Mouse (Mus musculus) stomach, postnatal 0 days (tissue): ENCODE data around the gene Frmd4b. TPM values are rescaled to one million over a fixed set of nuclear protein-coding genes. Genes with fewer than 3 reads are reported as not detected.

Source experiments
- ATAC-seq: fragments of 200-750 bp; cut with Nextera tagmentation; 2 replicates; pipeline ENCODE4 v1.8.0; 2017; ENCODE audit not compliant: low FRiP score, low TSS enrichment
- DNase-seq: peaks from one replicate; pipeline ENCODE4 v3.0.0-alpha.2; 2016; ENCODE audit warnings: low spot score
- H3K27ac ChIP-seq: fragments of 300-500 bp; sonication (generic); replicated peaks from 2 replicates; pipeline ENCODE4 v1.5.1; 2014; ENCODE audit warnings: mild to moderate bottlenecking, control low read depth
- H3K27me3 ChIP-seq: fragments of 300-500 bp; sonication (generic); 2 replicates; pipeline ENCODE4 v1.6.1; 2014; ENCODE audit warnings: low read length; ENCODE audit not compliant: control insufficient read depth, insufficient read depth
- H3K36me3 ChIP-seq: fragments of 300-500 bp; sonication (generic); 2 replicates; pipeline ENCODE4 v1.6.1; 2014; ENCODE audit warnings: low read length, mixed read lengths; ENCODE audit not compliant: control insufficient read depth, insufficient read depth
- H3K4me1 ChIP-seq: fragments of 300-500 bp; sonication (generic); replicated peaks from 2 replicates; pipeline ENCODE4 v1.6.1; 2014; ENCODE audit warnings: antibody characterized with exemption; ENCODE audit not compliant: control insufficient read depth, insufficient read depth
- H3K4me2 ChIP-seq: fragments of 300-500 bp; sonication (generic); replicated peaks from 2 replicates; pipeline ENCODE4 v1.6.1; 2014; ENCODE audit warnings: low read depth, mild to moderate bottlenecking, control low read depth, moderate library complexity
- H3K4me3 ChIP-seq: fragments of 300-500 bp; sonication (generic); 2 replicates; pipeline ENCODE4 v1.5.1; 2014; ENCODE audit warnings: low read depth, low read length, control low read depth
- H3K9ac ChIP-seq: fragments of 300-500 bp; sonication (generic); 2 replicates; pipeline ENCODE4 v1.6.1; 2014; ENCODE audit warnings: mild to moderate bottlenecking, low read length, control low read depth, mixed read lengths
- H3K9me3 ChIP-seq: fragments of 300-500 bp; sonication (generic); 2 replicates; pipeline ENCODE4 v1.6.1; 2016; ENCODE audit warnings: low read length; ENCODE audit not compliant: control insufficient read depth
- CTCF ChIP-seq: IDR thresholded peaks from 2 replicates; pipeline ENCODE4 v1.5.1; 2016; ENCODE audit warnings: antibody characterized with exemption, low read depth, mild to moderate bottlenecking, moderate library complexity
- EP300 ChIP-seq: optimal IDR thresholded peaks from 2 replicates; pipeline ENCODE3; 2016; ENCODE audit warnings: antibody characterized with exemption
- whole genome bisulfite sequencing: fragments of 180-500 bp; shearing (Covaris S2); extraction: QIAGEN DNeasy Blood & Tissue Kit; methylation state at CpG from one replicate; pipeline ENCODE4 v1.1.7; 2014; 5-methylcytosine and 5-hydroxymethylcytosine counted together
- polyA plus RNA-seq: library from polyadenylated mRNA; unstranded; fragments of >200 nt; fragmentation: Nextera tagmentation; extraction: Ambion mirVana; gene quantifications from 2 replicates; pipeline ENCODE4 v1.2.1, GENCODE M21; 2015

Frmd4b gene
- polyA plus RNA-seq, 1 experiment from 2014 or later, result 11.2 TPM

DNA sequence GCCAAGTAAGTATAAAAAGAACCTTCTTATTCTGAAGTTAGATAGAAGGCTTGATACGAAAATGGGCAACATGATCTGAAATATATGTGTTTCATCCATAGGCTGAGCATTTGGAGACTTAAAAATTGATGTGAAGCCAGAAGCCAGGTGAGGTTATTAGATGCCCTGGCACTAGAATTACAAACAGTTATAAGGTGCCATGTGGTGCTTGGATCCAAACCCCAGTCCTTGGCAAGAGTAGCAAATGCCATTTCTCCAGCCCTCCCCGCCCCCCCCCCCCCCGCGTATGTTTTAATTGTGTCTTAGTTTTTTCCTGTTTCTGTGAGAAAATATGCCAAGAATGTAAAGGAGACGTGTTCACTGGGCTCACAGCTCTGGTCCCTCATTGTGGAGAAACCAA lies 45.1 kb downstream of the Frmd4b start:
- H3K27ac ChIP-seq, result no peak overlapping the region
- DNase-seq, result no peak
- H3K4me1 ChIP-seq, result no peaks in the 10 kb centered on the region
- H3K27me3 ChIP-seq, result no peaks in the 10 kb centered on the region
- ATAC-seq, result no peak
- WGBS, result 76% methylated on average over 5 of the region's 5 CpGs
- TF ChIP-seq EP300, result no peak
- TF ChIP-seq CTCF, result no peak
- no peaks in the 10 kb centered on the region for H3K36me3 ChIP-seq
- H3K9me3 ChIP-seq, result no peaks in the 10 kb centered on the region
- no peak overlapping the region for H3K9ac ChIP-seq
- H3K4me2 ChIP-seq, result no peak overlapping the region
- no peak overlapping the region for H3K4me3 ChIP-seq

- TF ChIP-seq CTCF (no peak), EP300 (no peak)
- Histone ChIP-seq H3K4me1 (no peaks in the 10 kb centered on the region), H3K9ac (no peak overlapping the region), H3K4me2 (no peak overlapping the region), H3K36me3 (no peaks in the 10 kb centered on the region), H3K27me3 (no peaks in the 10 kb centered on the region), H3K27ac (no peak overlapping the region), H3K9me3 (no peaks in the 10 kb centered on the region), H3K4me3 (no peak overlapping the region)
- ATAC-seq, result no peak
- no peak for DNase-seq
- 21% methylated on average over 6 of the region's 6 CpGs for WGBS
Observed at GRCm38 (mm10) chr6:97568538-97568937, 48.8 kb downstream of the Frmd4b start.

DNA sequence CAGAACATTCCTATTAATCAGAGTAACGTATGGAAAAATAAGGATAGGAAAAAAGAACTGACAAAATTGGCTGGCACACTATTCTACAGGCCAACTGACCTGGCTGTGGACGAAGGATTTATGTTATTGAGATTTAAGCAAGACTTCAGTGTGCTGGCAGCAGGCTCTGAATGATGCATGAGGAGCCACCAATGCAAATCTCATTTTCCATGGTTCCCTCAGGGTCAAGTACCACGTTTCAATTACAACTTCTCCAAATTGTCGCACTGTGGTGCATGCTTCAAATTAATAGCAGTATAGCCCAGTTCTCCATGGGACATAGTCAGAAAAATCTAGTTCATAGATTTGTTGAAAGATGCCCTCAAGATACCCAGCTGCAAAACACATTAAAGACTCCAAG lies 50.6 kb downstream of the Frmd4b start:
- TF ChIP-seq CTCF, result no peak
- TF ChIP-seq EP300, result no peak
- Histone ChIP-seq H3K4me2 (no peak overlapping the region), H3K9me3 (no peaks in the 10 kb centered on the region), H3K27ac (no peak overlapping the region), H3K4me1 (no peaks in the 10 kb centered on the region), H3K9ac (no peak overlapping the region), H3K4me3 (no peak overlapping the region), H3K36me3 (no peaks in the 10 kb centered on the region), H3K27me3 (no peaks in the 10 kb centered on the region)
- no peak for ATAC-seq
- WGBS, result 76% methylated on average over 4 of the region's 4 CpGs
- no peak for DNase-seq

GRCm38 (mm10) chr6:97557147-97557546 lies 60.2 kb downstream of the Frmd4b start:
- 69% methylated on average over 8 of the region's 8 CpGs for WGBS
- TF ChIP-seq CTCF, result no peak
- no peak for TF ChIP-seq EP300
- ATAC-seq (no peak), DNase-seq (no peak)
- no peaks in the 10 kb centered on the region for H3K4me1 ChIP-seq
- no peaks in the 10 kb centered on the region for H3K9me3 ChIP-seq
- H3K4me2 ChIP-seq, result no peak overlapping the region
- no peaks in the 10 kb centered on the region for H3K27me3 ChIP-seq
- no peak overlapping the region for H3K4me3 ChIP-seq
- no peaks in the 10 kb centered on the region for H3K36me3 ChIP-seq
- no peak overlapping the region for H3K9ac ChIP-seq
- H3K27ac ChIP-seq, result no peak overlapping the region

DNA sequence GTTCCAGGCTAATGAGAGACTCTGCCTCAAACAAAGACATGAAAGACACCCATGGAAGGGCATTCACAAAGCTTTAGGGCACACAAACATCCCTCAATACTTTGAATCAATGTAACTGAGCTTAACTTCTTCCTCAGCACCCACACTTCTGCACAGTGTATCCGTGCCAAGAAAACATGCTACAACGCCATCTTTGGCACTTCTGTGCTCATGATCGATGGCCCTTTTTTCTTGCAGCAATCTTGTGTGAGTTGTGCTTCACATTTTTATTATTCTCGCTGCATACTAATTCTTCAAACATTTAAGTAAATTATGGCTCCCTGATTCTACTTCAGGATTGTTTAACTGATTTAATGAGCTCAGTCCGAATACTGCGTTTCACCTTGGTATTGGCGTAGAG lies 61.7 kb downstream of the Frmd4b start:
- H3K27ac ChIP-seq, result no peak overlapping the region
- WGBS, result 92% methylated on average over 7 of the region's 7 CpGs
- TF ChIP-seq CTCF, result no peak
- no peak for TF ChIP-seq EP300

GRCm38 (mm10) chr6:97553431-97553830 lies 63.9 kb downstream of the Frmd4b start:
- no peaks in the 10 kb centered on the region for H3K4me1 ChIP-seq
- DNase-seq (no peak), ATAC-seq (no peak)
- no peak overlapping the region for H3K9ac ChIP-seq
- no peaks in the 10 kb centered on the region for H3K9me3 ChIP-seq
- TF ChIP-seq EP300, result no peak
- no peak for TF ChIP-seq CTCF
- H3K4me3 ChIP-seq, result no peak overlapping the region
- no peaks in the 10 kb centered on the region for H3K27me3 ChIP-seq
- no peak overlapping the region for H3K4me2 ChIP-seq
- H3K27ac ChIP-seq, result no peak overlapping the region
- WGBS, result 44% methylated on average over 4 of the region's 4 CpGs
- no peaks in the 10 kb centered on the region for H3K36me3 ChIP-seq

More for the DNA sequence above, 61.7 kb downstream of the Frmd4b start:
- Histone ChIP-seq H3K36me3 (no peaks in the 10 kb centered on the region), H3K9me3 (no peaks in the 10 kb centered on the region), H3K9ac (no peak overlapping the region), H3K4me2 (no peak overlapping the region), H3K4me3 (no peak overlapping the region), H3K4me1 (no peaks in the 10 kb centered on the region), H3K27me3 (no peaks in the 10 kb centered on the region)
- no peak for ATAC-seq
- DNase-seq, result no peak
